ENCODE assay signal across 8 mouse cellular contexts in the genomic region with DNA sequence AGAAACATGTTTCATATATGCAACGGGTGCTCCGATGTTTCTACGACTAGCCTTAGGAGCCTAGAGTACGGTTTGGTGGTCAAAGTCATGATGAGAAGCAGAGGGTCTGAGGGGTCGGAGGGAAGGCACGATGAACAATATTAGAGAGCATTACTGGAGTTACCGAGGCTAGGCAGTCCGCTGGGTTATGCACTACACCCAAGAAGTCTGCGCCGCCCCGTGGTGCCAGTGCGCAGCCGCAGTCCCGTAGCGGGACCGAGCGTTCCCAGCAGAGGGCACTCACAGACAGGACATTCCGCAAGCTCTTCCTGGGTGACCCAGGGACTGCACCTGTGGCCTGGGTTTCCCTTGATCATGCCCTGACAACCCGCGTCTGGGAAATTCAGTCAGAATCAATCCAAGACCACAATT. TPM values are rescaled to one million over a fixed set of nuclear protein-coding genes. Genes with fewer than 3 reads are reported as not detected.
DNase-seq lines count a peak whose midpoint lies in the region; ATAC-seq lines count a peak whose summit lies in the region.

No protein-coding gene starts in this region.

- H3K4me2 ChIP-seq in kidney, embryonic 15.5 days: peak overlapping the region; percentile 91

- H3K27me3 ChIP-seq in heart, embryonic 10.5 days (ENCODE audit: insufficient read depth, poor library complexity, severe bottlenecking): no peaks in the 10 kb centered on the region
- no peaks in the 10 kb centered on the region for H3K27me3 ChIP-seq in kidney, embryonic 15.5 days

- 0 out of 2 replicates have a peak, but pooled peaks cover 3% of the 10 kb centered on the region for H3K4me1 ChIP-seq in heart, embryonic 10.5 days
- H3K4me1 ChIP-seq in kidney, embryonic 15.5 days: peaks cover 8% of the 10 kb centered on the region; the same call in 1 of the 2 replicates

- WGBS in heart, embryonic 10.5 days: 0% methylated on average over 20 of the region's 20 CpGs
- WGBS in kidney, embryonic 15.5 days: under 1% methylated on average over 20 of the region's 20 CpGs

- peak; percentile 97 for ATAC-seq in erythroblast, adult 5-6 weeks (replicated peaks; ENCODE audit: low FRiP score, poor library complexity, severe bottlenecking)
- peak; percentile 94 for ATAC-seq in kidney, embryonic 15.5 days (replicated peaks; ENCODE audit: low FRiP score)
- ATAC-seq in monocyte, adult 5-6 weeks (replicated peaks; ENCODE audit: insufficient number of reproducible peaks, low FRiP score, low TSS enrichment, poor library complexity, severe bottlenecking): peak; percentile 86

- H3K9ac ChIP-seq in kidney, embryonic 15.5 days: peak overlapping the region; percentile 68

- H3K36me3 ChIP-seq in heart, embryonic 10.5 days: no peaks in the 10 kb centered on the region
- H3K36me3 ChIP-seq in kidney, embryonic 15.5 days: no peaks in the 10 kb centered on the region

- peak overlapping the region; percentile 96 for H3K27ac ChIP-seq in heart, embryonic 10.5 days
- H3K27ac ChIP-seq in kidney, embryonic 15.5 days: peak overlapping the region; percentile 96

- no peaks in the 10 kb centered on the region for H3K9me3 ChIP-seq in heart, embryonic 10.5 days
- no peaks in the 10 kb centered on the region for H3K9me3 ChIP-seq in kidney, embryonic 15.5 days (replicated peaks)

- peak overlapping the region; percentile 62 for H3K4me3 ChIP-seq in heart, embryonic 10.5 days
- peak overlapping the region; percentile 57 for H3K4me3 ChIP-seq in kidney, embryonic 15.5 days (replicated peaks)

- DNase-seq in B cell, adult 2 months: peak; percentile 94 to 95
- DNase-seq in brain, adult 2 months (ENCODE audit: low read depth, low spot score): peak; percentile 95
- peak; percentile 97 for DNase-seq in heart, embryonic 10.5 days (ENCODE audit: low spot score)
- DNase-seq in liver: peak; percentile 96
- peak; percentile 94 to 97 for DNase-seq in spleen, postnatal 4 days (ENCODE audit: low spot score in 2 of 2)

RNA-seq across cellular contexts. Expression of gene Wee1, which starts 42.9 kb away (rescaled TPM):
- total RNA-seq in erythroblast, adult 5-6 weeks (2015; ENCODE audit: low replicate concordance): 8.5 and 21.9 TPM in 2 replicates
- 6.8 and 9.5 TPM in 2 replicates for total RNA-seq in erythroblast, adult 5-6 weeks (2017; ENCODE audit: low replicate concordance)
- polyA plus RNA-seq in heart, embryonic 10.5 days (2016; fragmentation: Nextera tagmentation; extraction: Ambion mirVana): 25.1 and 29.0 TPM in 2 replicates
- polyA plus RNA-seq in kidney, embryonic 15.5 days (2015; fragmentation: Nextera tagmentation; extraction: Ambion mirVana): 25.1 and 26.6 TPM in 2 replicates
- total RNA-seq in monocyte, adult 5-6 weeks (2017): 1.2 to 2.8 TPM (median 2.2 TPM) in 3 replicates

RNA-seq across cellular contexts. Expression of gene Swap70, which starts 56.8 kb away (rescaled TPM):
- 3.1 and 5.6 TPM in 2 replicates for total RNA-seq in erythroblast, adult 5-6 weeks (2015; ENCODE audit: low replicate concordance)
- total RNA-seq in erythroblast, adult 5-6 weeks (2017; ENCODE audit: low replicate concordance): 5.3 and 11.2 TPM in 2 replicates
- polyA plus RNA-seq in heart, embryonic 10.5 days (2016; fragmentation: Nextera tagmentation; extraction: Ambion mirVana): 22.8 and 26.6 TPM in 2 replicates
- polyA plus RNA-seq in kidney, embryonic 15.5 days (2015; fragmentation: Nextera tagmentation; extraction: Ambion mirVana): 29.2 and 32.8 TPM in 2 replicates
- total RNA-seq in monocyte, adult 5-6 weeks (2017): 76.0 to 118 TPM (median 83.2 TPM) in 3 replicates

Comparison
In these comparisons a context has a peak if more than half of its experiments do, and no peak if none do; other contexts are left out.
1. Peak in every context shown above with its lines: DNase-seq, ATAC-seq, H3K4me3 ChIP-seq and H3K27ac ChIP-seq.